8 mouse cellular contexts compared by ENCODE assay signal in genomic region chr3:98280204-98280932, GRCm38 (mm10). TPM values are rescaled to one million over a fixed set of nuclear protein-coding genes. Genes with fewer than 3 reads are reported as not detected.
DNase-seq lines count a peak whose midpoint lies in the region; ATAC-seq lines count a peak whose summit lies in the region.

Gene Hmgcs2 (plus strand): TSS chr3:98280435.

- peak within 1 kb of the TSS; percentile 16 for H3K4me3 ChIP-seq in hindbrain, embryonic 15.5 days
- H3K4me3 ChIP-seq in liver, embryonic 12.5 days: no peak within 1 kb of the TSS; the same call in 1 of the 2 replicates
- 0 out of 2 replicates have a peak within 1 kb of the TSS, but pooled peaks have one; percentile 1 for H3K4me3 ChIP-seq in neural tube, embryonic 14.5 days (ENCODE audit: low read depth, low read length)

- peak; percentile 28 to 37 for DNase-seq in right cerebral cortex, postnatal 10 days (ENCODE audit: low spot score in 2 of 2)
- DNase-seq in right cerebral cortex, postnatal 25 days: no peak
- DNase-seq in gastrocnemius, postnatal 10 days: peak; percentile 15
- DNase-seq in urinary bladder, adult 18-20 months (ENCODE audit: low spot score in 2 of 2): peak; percentile 60 to 82
- DNase-seq in right cerebral cortex, postnatal 36 days (ENCODE audit: low spot score in 2 of 2): no peak

- peak within 1 kb of the TSS; percentile 49; the same call in 1 of the 2 replicates for H3K27ac ChIP-seq in hindbrain, embryonic 15.5 days (replicated peaks)
- H3K27ac ChIP-seq in liver, embryonic 12.5 days: peak within 1 kb of the TSS; percentile 25; the same call in 1 of the 2 replicates
- H3K27ac ChIP-seq in neural tube, embryonic 14.5 days (ENCODE audit: low read depth, low read length): no peak within 1 kb of the TSS

- no peaks in the 10 kb centered on the region for H3K36me3 ChIP-seq in hindbrain, embryonic 15.5 days
- H3K36me3 ChIP-seq in liver, embryonic 12.5 days: no peaks in the 10 kb centered on the region
- H3K36me3 ChIP-seq in neural tube, embryonic 14.5 days (ENCODE audit: control insufficient read depth, insufficient read depth, low read length): no peaks in the 10 kb centered on the region

- no peaks in the 10 kb centered on the region for H3K9me3 ChIP-seq in hindbrain, embryonic 15.5 days
- no peaks in the 10 kb centered on the region for H3K9me3 ChIP-seq in liver, embryonic 12.5 days (replicated peaks)
- H3K9me3 ChIP-seq in neural tube, embryonic 14.5 days (ENCODE audit: control insufficient read depth, low read length): no peaks in the 10 kb centered on the region

- 66% methylated on average over 14 of the region's 14 CpGs for WGBS in hindbrain, embryonic 15.5 days
- 51% methylated on average over 14 of the region's 14 CpGs for WGBS in liver, embryonic 12.5 days (ENCODE audit: insufficient replicate concordance)
- WGBS in neural tube, embryonic 14.5 days: 65% methylated on average over 14 of the region's 14 CpGs

- no peaks in the 10 kb centered on the region for H3K27me3 ChIP-seq in hindbrain, embryonic 15.5 days
- H3K27me3 ChIP-seq in liver, embryonic 12.5 days (replicated peaks): no peaks in the 10 kb centered on the region
- H3K27me3 ChIP-seq in neural tube, embryonic 14.5 days (ENCODE audit: control insufficient read depth, insufficient read depth, low read length): no peaks in the 10 kb centered on the region

- ATAC-seq in hindbrain, embryonic 15.5 days (ENCODE audit: low FRiP score, low read depth): peak; percentile 61
- ATAC-seq in liver, embryonic 12.5 days: peak; percentile 58
- peak; percentile 69 for ATAC-seq in neural tube, embryonic 14.5 days (ENCODE audit: low read depth)

- peak within 1 kb of the TSS; percentile 30 for H3K4me2 ChIP-seq in hindbrain, embryonic 15.5 days
- H3K4me2 ChIP-seq in liver, embryonic 12.5 days: peak within 1 kb of the TSS; percentile 38
- H3K4me2 ChIP-seq in neural tube, embryonic 14.5 days (ENCODE audit: low read depth, low read length): peak within 1 kb of the TSS; percentile 7; the same call in 1 of the 2 replicates

- H3K9ac ChIP-seq in hindbrain, embryonic 15.5 days: no peak within 1 kb of the TSS
- H3K9ac ChIP-seq in liver, embryonic 12.5 days: no peak within 1 kb of the TSS
- H3K9ac ChIP-seq in neural tube, embryonic 14.5 days (replicated peaks; ENCODE audit: low read depth, low read length): no peak within 1 kb of the TSS

- no peaks in the 10 kb centered on the region for H3K4me1 ChIP-seq in hindbrain, embryonic 15.5 days (replicated peaks)
- peaks cover 16% of the 10 kb centered on the region for H3K4me1 ChIP-seq in liver, embryonic 12.5 days
- H3K4me1 ChIP-seq in neural tube, embryonic 14.5 days (ENCODE audit: control insufficient read depth, insufficient read depth, low read length): no peaks in the 10 kb centered on the region

RNA-seq across cellular contexts. Expression of gene Hmgcs2, which starts in this region (rescaled TPM):
- total RNA-seq in gastrocnemius, postnatal 10 days (2021): 1 to 10 TPM; 2.1 to 2.6 TPM
- polyA plus RNA-seq in hindbrain, embryonic 15.5 days (2015; fragmentation: Nextera tagmentation; extraction: Ambion mirVana): 21.1 and 22.7 TPM in 2 replicates
- 24.7 and 26.9 TPM in 2 replicates for polyA plus RNA-seq in liver, embryonic 12.5 days (2016; fragmentation: Nextera tagmentation; extraction: Ambion mirVana)
- polyA plus RNA-seq in neural tube, embryonic 14.5 days (2014; fragmentation: Nextera tagmentation; extraction: Ambion mirVana): 6.5 and 17.6 TPM in 2 replicates

Comparison
In these comparisons a context has a peak if more than half of its experiments do, and no peak if none do; other contexts are left out.
1. DNase-seq: peak in right cerebral cortex, postnatal 10 days (2 of 2), gastrocnemius, postnatal 10 days (single experiment) and urinary bladder, adult 18-20 months (2 of 2); none in right cerebral cortex, postnatal 25 days (single experiment) and right cerebral cortex, postnatal 36 days (0 of 2).
2. Peak in every context shown above with its lines, with median percentiles within 50 percentile points of each other: ATAC-seq and H3K4me2 ChIP-seq.